8 mouse cellular contexts compared by ENCODE assay signal in the genomic region with DNA sequence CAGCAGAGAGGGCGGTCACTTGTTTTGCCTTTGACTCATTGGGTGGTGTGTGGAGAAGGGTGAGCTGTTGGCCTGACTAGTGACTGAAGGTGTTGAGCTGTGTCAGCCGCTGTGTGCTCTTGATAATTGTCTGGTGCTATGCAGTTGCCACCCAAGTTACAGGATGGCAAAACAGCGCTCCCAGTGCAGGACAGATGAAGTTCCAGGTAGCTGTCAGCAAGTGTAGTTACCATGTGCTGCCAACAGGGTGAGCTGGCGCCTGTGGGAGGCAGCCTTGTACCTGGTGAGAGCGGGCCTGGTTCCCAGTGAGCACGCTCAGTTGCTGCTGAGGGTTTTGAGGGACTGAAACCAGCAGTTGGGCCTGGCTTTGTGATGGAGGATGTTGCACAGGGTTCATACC. TPM values are rescaled to one million over a fixed set of nuclear protein-coding genes. Genes with fewer than 3 reads are reported as not detected.
A peak's percentile ranks its signal among the peaks of the same experiment; 100 is the strongest.
DNase-seq lines count a peak whose midpoint lies in the region; ATAC-seq and TF ChIP-seq lines count a peak whose summit lies in the region.

No protein-coding gene starts in this region.

- WGBS in forebrain, embryonic 15.5 days = 35% methylated on average over 6 of the region's 6 CpGs
- WGBS in lung, postnatal 0 days = 49% methylated on average over 6 of the region's 6 CpGs

- H3K4me3 ChIP-seq in forebrain, embryonic 15.5 days = no peak overlapping the region
- H3K4me3 ChIP-seq in lung, postnatal 0 days (ENCODE audit: low read depth, low read length) = no peak overlapping the region

- no peak overlapping the region for H3K4me2 ChIP-seq in forebrain, embryonic 15.5 days (replicated peaks)
- no peak overlapping the region for H3K4me2 ChIP-seq in lung, postnatal 0 days (replicated peaks; ENCODE audit: low read depth, low read length)

- no peak overlapping the region for H3K27ac ChIP-seq in forebrain, embryonic 15.5 days (replicated peaks)
- H3K27ac ChIP-seq in lung, postnatal 0 days (ENCODE audit: low read length) = no peak overlapping the region

- no peak overlapping the region for H3K9ac ChIP-seq in forebrain, embryonic 15.5 days (replicated peaks)
- H3K9ac ChIP-seq in lung, postnatal 0 days (replicated peaks; ENCODE audit: low read depth) = no peak overlapping the region

- H3K27me3 ChIP-seq in forebrain, embryonic 15.5 days = no peaks in the 10 kb centered on the region
- H3K27me3 ChIP-seq in lung, postnatal 0 days (replicated peaks; ENCODE audit: insufficient read depth, low read length) = no peaks in the 10 kb centered on the region

- DNase-seq in 416B (ENCODE audit: low read depth) = peak; percentile 70
- peak; percentile 52 to 72 for DNase-seq in CD8-positive naive resting alpha-beta T cell, adult 2 months (ENCODE audit: low read depth in 2 of 2, low spot score in 2 of 2)
- peak; percentile 70 to 73 for DNase-seq in cerebellum, adult 18-20 months
- peak; percentile 53 to 66 for DNase-seq in kidney, adult 8-10 months
- DNase-seq in lung, postnatal 0 days (ENCODE audit: low spot score) = peak; percentile 85
- peak; percentile 44 to 67 for DNase-seq in spleen, adult 18-20 months
- DNase-seq in gastrocnemius, postnatal 4 days (ENCODE audit: low spot score in 2 of 2) = no peak

- TF ChIP-seq CTCF in lung, postnatal 0 days (IDR thresholded peaks at IDR 0.05) = peak; percentile 96

- no peak for TF ChIP-seq EP300 in lung, postnatal 0 days (IDR thresholded peaks at IDR 0.05)

- no peaks in the 10 kb centered on the region for H3K4me1 ChIP-seq in forebrain, embryonic 15.5 days
- no peaks in the 10 kb centered on the region for H3K4me1 ChIP-seq in lung, postnatal 0 days (ENCODE audit: insufficient read depth, low read depth, low read length)

- no peaks in the 10 kb centered on the region for H3K9me3 ChIP-seq in forebrain, embryonic 15.5 days
- no peaks in the 10 kb centered on the region for H3K9me3 ChIP-seq in lung, postnatal 0 days (ENCODE audit: low read length)

- 0 out of 2 replicates have a peak, but pooled peaks have one; percentile 32 for ATAC-seq in forebrain, embryonic 15.5 days (replicated peaks)
- peak; percentile 83 for ATAC-seq in lung, postnatal 0 days

- peaks cover 52% of the 10 kb centered on the region for H3K36me3 ChIP-seq in forebrain, embryonic 15.5 days
- peaks cover 30% of the 10 kb centered on the region; the same call in 1 of the 2 replicates for H3K36me3 ChIP-seq in lung, postnatal 0 days (ENCODE audit: insufficient read depth, low read length)

RNA-seq across cellular contexts. Expression of a gene that starts 9.3 kb away (rescaled TPM):
- 67.5 and 71.0 TPM in 2 replicates for polyA plus RNA-seq in forebrain, embryonic 15.5 days (2015; fragmentation: Nextera tagmentation; extraction: Ambion mirVana)
- 189 and 207 TPM in 2 replicates for polyA plus RNA-seq in lung, postnatal 0 days (2015; fragmentation: Nextera tagmentation; extraction: Ambion mirVana)
- 100 to 1,000 TPM in 1 of 2 experiments, 10 to 100 TPM in 1; 95.8 to 103 TPM for total RNA-seq in gastrocnemius, postnatal 4 days (2021)

RNA-seq across cellular contexts. Expression of a gene that starts 15.1 kb away (rescaled TPM):
- 318 and 322 TPM in 2 replicates for polyA plus RNA-seq in forebrain, embryonic 15.5 days (2015; fragmentation: Nextera tagmentation; extraction: Ambion mirVana)
- 185 and 209 TPM in 2 replicates for polyA plus RNA-seq in lung, postnatal 0 days (2015; fragmentation: Nextera tagmentation; extraction: Ambion mirVana)
- total RNA-seq in gastrocnemius, postnatal 4 days (2021) = 10 to 100 TPM; 92.1 to 96.0 TPM

RNA-seq across cellular contexts. Expression of a gene that starts 15.2 kb away (rescaled TPM):
- polyA plus RNA-seq in forebrain, embryonic 15.5 days (2015; fragmentation: Nextera tagmentation; extraction: Ambion mirVana) = 4.2 and 8.6 TPM in 2 replicates
- polyA plus RNA-seq in lung, postnatal 0 days (2015; fragmentation: Nextera tagmentation; extraction: Ambion mirVana) = 4.9 and 6.4 TPM in 2 replicates
- 10 to 100 TPM; 13.8 to 14.9 TPM for total RNA-seq in gastrocnemius, postnatal 4 days (2021)

RNA-seq across cellular contexts. Expression of a gene that starts 31.3 kb away (rescaled TPM):
- polyA plus RNA-seq in forebrain, embryonic 15.5 days (2015; fragmentation: Nextera tagmentation; extraction: Ambion mirVana) = 108 and 117 TPM in 2 replicates
- 59.8 and 65.6 TPM in 2 replicates for polyA plus RNA-seq in lung, postnatal 0 days (2015; fragmentation: Nextera tagmentation; extraction: Ambion mirVana)
- 10 to 100 TPM; 89.7 to 93.0 TPM for total RNA-seq in gastrocnemius, postnatal 4 days (2021)

Comparison
In these comparisons a context has a peak if more than half of its experiments do, and no peak if none do; other contexts are left out.
1. DNase-seq: peak in 416B (single experiment), CD8-positive naive resting alpha-beta T cell, adult 2 months (2 of 2), cerebellum, adult 18-20 months (2 of 2), kidney, adult 8-10 months (2 of 2), lung, postnatal 0 days (single experiment) and spleen, adult 18-20 months (2 of 2); none in gastrocnemius, postnatal 4 days (0 of 2).